Mouse (Mus musculus) CH12.LX (cell line): ENCODE data around the gene Tshz2.

Experiments
- BHLHE40 ChIP-seq: IDR thresholded peaks from 2 replicates; pipeline ENCODE4 v1.6.1; 2011; ENCODE audit warnings: mild to moderate bottlenecking, low read depth, low read length, improper control_type of control experiment
- CTCF ChIP-seq, 2 experiments: IDR thresholded peaks in 1 of 2; conservative IDR thresholded peaks in 1 of 2; 2 replicates each; pipeline ENCODE4 v1.5.1; 2011 to 2012; ENCODE audit warnings: low read depth in 2 of 2, low read length in 2 of 2, improper control_type of control experiment in 1 of 2, inconsistent platforms in 1 of 2, mild to moderate bottlenecking in 1 of 2, moderate library complexity in 1 of 2
- EP300 ChIP-seq: IDR thresholded peaks from 2 replicates; pipeline ENCODE4 v1.6.1; 2011; ENCODE audit warnings: low read length, improper control_type of control experiment
- GABPA ChIP-seq: IDR thresholded peaks from 2 replicates; pipeline ENCODE4 v1.6.1; 2012; ENCODE audit warnings: low read depth, low read length, improper control_type of control experiment, inconsistent platforms; ENCODE audit not compliant: insufficient replicate concordance
- KAT2A ChIP-seq: IDR thresholded peaks from 2 replicates; pipeline ENCODE4 v1.6.1; 2012; ENCODE audit warnings: low read length, improper control_type of control experiment, inconsistent platforms; ENCODE audit not compliant: insufficient replicate concordance
- MYC ChIP-seq: IDR thresholded peaks from 2 replicates; pipeline ENCODE4 v1.6.1; 2011; ENCODE audit warnings: low read depth, mild to moderate bottlenecking, improper control_type of control experiment, low read length
- NRF1 ChIP-seq: IDR thresholded peaks from 2 replicates; pipeline ENCODE4 v1.6.1; 2014; ENCODE audit warnings: low read depth, mild to moderate bottlenecking, inconsistent platforms, low read length, improper control_type of control experiment, moderate library complexity
- POLR2A ChIP-seq: IDR thresholded peaks from 2 replicates; pipeline ENCODE4 v1.6.1; 2011; ENCODE audit warnings: low read depth, mild to moderate bottlenecking, improper control_type of control experiment, low read length
- POLR2AphosphoS2 ChIP-seq: IDR thresholded peaks from 2 replicates; pipeline ENCODE4 v1.6.1; 2011; ENCODE audit warnings: low read depth, low read length, improper control_type of control experiment
- TCF12 ChIP-seq: IDR thresholded peaks from 2 replicates; pipeline ENCODE4 v1.6.1; 2014; ENCODE audit warnings: low read depth, mild to moderate bottlenecking, inconsistent platforms, low read length, improper control_type of control experiment
- USF1 ChIP-seq: IDR thresholded peaks from 2 replicates; pipeline ENCODE4 v1.6.1; 2014; ENCODE audit warnings: low read depth, mild to moderate bottlenecking, inconsistent platforms, low read length, improper control_type of control experiment
- ZC3H11A ChIP-seq: IDR thresholded peaks from 2 replicates; pipeline ENCODE4 v1.6.1; 2012; ENCODE audit warnings: low read depth, mild to moderate bottlenecking, inconsistent platforms, low read length, improper control_type of control experiment
- ZKSCAN1 ChIP-seq: IDR thresholded peaks from 2 replicates; pipeline ENCODE4 v1.6.1; 2012; ENCODE audit warnings: low read depth, inconsistent platforms, low read length, improper control_type of control experiment, borderline replicate concordance
- ZMIZ1 ChIP-seq: IDR thresholded peaks from 2 replicates; pipeline ENCODE4 v1.6.1; 2012; ENCODE audit warnings: low read depth, mild to moderate bottlenecking, inconsistent platforms, low read length, improper control_type of control experiment

DNA sequence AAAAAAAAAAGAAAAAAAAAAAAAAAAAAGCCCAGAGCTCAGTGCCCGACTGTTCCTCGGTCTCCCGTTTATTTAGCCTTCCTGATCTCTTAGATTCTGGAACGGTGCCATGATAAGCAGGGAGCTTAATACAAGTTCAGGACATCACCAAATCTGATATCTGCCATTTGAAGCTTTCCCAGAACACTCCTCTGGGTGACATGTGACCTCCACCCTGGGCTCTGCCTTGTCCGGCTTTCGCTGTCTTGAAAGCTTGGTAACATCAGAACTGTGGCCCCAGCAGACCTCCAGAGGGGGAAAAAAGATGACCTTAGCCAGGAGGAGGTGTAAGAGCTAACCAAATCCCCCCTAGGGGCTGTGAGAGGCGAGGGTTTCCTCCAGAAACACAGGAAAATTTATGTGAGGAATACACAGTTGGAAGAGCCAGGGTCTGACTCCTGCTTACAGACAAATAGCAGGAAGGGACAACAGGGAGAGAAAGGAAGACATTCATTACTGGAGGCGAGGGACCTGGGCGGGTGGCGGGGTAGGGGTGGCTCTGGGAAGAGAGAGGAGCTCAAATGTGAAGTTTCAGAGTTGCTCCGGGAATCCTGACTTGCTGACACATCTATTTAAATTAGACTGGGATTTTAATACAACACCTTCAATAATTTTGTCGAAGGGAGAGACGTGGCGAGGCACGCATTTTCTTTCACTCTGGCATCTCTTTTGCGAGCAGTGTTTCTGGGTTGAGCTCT is 363.9 kb downstream of the Tshz2 start:
- no peak for TF ChIP-seq POLR2A
- TF ChIP-seq TCF12 = no peak
- no peak for TF ChIP-seq GABPA
- TF ChIP-seq ZKSCAN1 = no peak
- no peak for TF ChIP-seq BHLHE40
- no peak for TF ChIP-seq CTCF (conservative IDR thresholded peaks at IDR 0.05 in 1 of 2, IDR thresholded peaks at IDR 0.05 in 1 of 2; ENCODE audit: low read depth in 2 of 2, low read length in 2 of 2)
- TF ChIP-seq ZC3H11A = no peak
- TF ChIP-seq MYC = no peak
- no peak for TF ChIP-seq POLR2AphosphoS2
- no peak for TF ChIP-seq KAT2A
- TF ChIP-seq ZMIZ1 = no peak
- TF ChIP-seq NRF1 = no peak
- no peak for TF ChIP-seq EP300
- TF ChIP-seq USF1 = no peak
